Mouse (Mus musculus) MEL (cell line): ENCODE measurements at regions not wholly inside any gene's neighbourhood (a gene's known extent, or its start where the extent isn't known, plus 50 kb on each side); places are given as distances from the start of the nearest gene placed in this dataset.

ENCODE experiments used
- CTCF ChIP-seq, 3 experiments: IDR thresholded peaks in 2 of 3; conservative IDR thresholded peaks in 1 of 3; 2 replicates each; pipeline ENCODE4 v1.5.1; 2011 to 2012; ENCODE audit warnings: low read length in 3 of 3, low read depth in 2 of 3, mild to moderate bottlenecking in 2 of 3, improper control_type of control experiment in 1 of 3, inconsistent platforms in 1 of 3, mixed read lengths in 1 of 3, moderate library complexity in 1 of 3; ENCODE audit not compliant: control insufficient read depth in 1 of 3, insufficient read depth in 1 of 3, poor library complexity in 1 of 3, severe bottlenecking in 1 of 3
- ELF1 ChIP-seq: IDR thresholded peaks from 2 replicates; pipeline ENCODE4 v1.6.1; 2014; ENCODE audit warnings: low read depth, mild to moderate bottlenecking, inconsistent platforms, low read length, improper control_type of control experiment, moderate library complexity
- GATA1 ChIP-seq: IDR thresholded peaks from 2 replicates; pipeline ENCODE4 v1.6.1; 2011; ENCODE audit warnings: low read depth, low read length, improper control_type of control experiment
- NELFE ChIP-seq: IDR thresholded peaks from 2 replicates; pipeline ENCODE4 v1.6.1; 2011; ENCODE audit warnings: low read depth, low read length, improper control_type of control experiment
- SIN3A ChIP-seq: IDR thresholded peaks from 2 replicates; pipeline ENCODE4 v1.6.1; 2012; ENCODE audit warnings: low read length, improper control_type of control experiment, inconsistent platforms
- SMC3 ChIP-seq: IDR thresholded peaks from 2 replicates; pipeline ENCODE4 v1.6.1; 2011; ENCODE audit warnings: low read depth, low read length, improper control_type of control experiment
- TBP ChIP-seq: IDR thresholded peaks from 2 replicates; pipeline ENCODE4 v1.8.0; 2011; ENCODE audit warnings: low read depth, low read length, improper control_type of control experiment
- USF1 ChIP-seq: IDR thresholded peaks from 2 replicates; pipeline ENCODE4 v1.6.1; 2014; ENCODE audit warnings: low read depth, mild to moderate bottlenecking, inconsistent platforms, low read length, improper control_type of control experiment, moderate library complexity

GRCm38 (mm10) chr14:48761002-48761648 is 87.5 kb upstream of the Otx2 start:
- no peak for TF ChIP-seq SMC3
- TF ChIP-seq ELF1 = no peak
- no peak for TF ChIP-seq TBP
- TF ChIP-seq GATA1 = no peak
- no peak for TF ChIP-seq SIN3A
- no peak for TF ChIP-seq NELFE
- TF ChIP-seq CTCF (IDR thresholded peaks at IDR 0.05 in 2 of 3, conservative IDR thresholded peaks at IDR 0.05 in 1 of 3; ENCODE audit: control insufficient read depth in 1 of 3, insufficient read depth in 1 of 3, low read depth in 2 of 3, low read length in 3 of 3, poor library complexity in 1 of 3, severe bottlenecking in 1 of 3) = no peak
- TF ChIP-seq USF1 = no peak
